Mouse (Mus musculus) Patski (cell line): ENCODE measurements around the gene Morc1. TPM values are rescaled to one million over a fixed set of nuclear protein-coding genes. Genes with fewer than 3 reads are reported as not detected.

Experiments
- ATAC-seq: fragments of 100-300 bp; one replicate; pipeline ENCODE4 v1.8.0; 2021
- CTCF ChIA-PET: fragments of 350-600 bp; sonication (Branson Sonifier 250); formaldehyde crosslinking; loops from one replicate; lab custom pipeline; 2022; ENCODE audit warnings: inconsistent platforms; lab: Charles Lee
- POLR2A ChIA-PET: fragments of 350-600 bp; sonication (Branson Sonifier 250); formaldehyde crosslinking; loops from one replicate; lab custom pipeline; 2022; ENCODE audit warnings: antibody characterized with exemption, inconsistent platforms; lab: Charles Lee
- DNase-seq: peaks from one replicate; pipeline ENCODE4 v3.0.0-alpha.2; 2011; ENCODE audit warnings: low read depth, low spot score
- H3K27me3 ChIP-seq: fragments of 371-371 bp; one replicate; pipeline ENCODE4 v1.5.1; 2021
- CTCF ChIP-seq: fragments of 100-300 bp; IDR thresholded peaks from one replicate; pipeline ENCODE4 v1.5.1; 2021
- in situ Hi-C: fragments of 300-500 bp; cut with MboI; formaldehyde crosslinking; loops from 3 replicates; pipeline ENCODE4 v1.11.1; 2018; ENCODE audit warnings: low pct_unique_long_range_greater_than_20kb, mixed read lengths
- polyA plus RNA-seq: library from polyadenylated mRNA; unstranded; gene quantifications from one replicate; pipeline ENCODE4 v1.2.3, GENCODE M21; 2021

Gene Morc1
- polyA plus RNA-seq, 1 experiment from 2014 or later = not detected

- ATAC-seq = no peak
- CTCF ChIA-PET = no interaction called here
- in situ Hi-C loops = no loop called here
- POLR2A ChIA-PET = no interaction called here
- H3K27me3 ChIP-seq = no peaks in the 10 kb centered on the region
- no peak for DNase-seq
- TF ChIP-seq CTCF = no peak
Measured at GRCm38 (mm10) chr16:48594457-48594856, 163.4 kb downstream of the Morc1 start.

- in situ Hi-C loops = no loop called here
- no peak for ATAC-seq
- CTCF ChIA-PET = no interaction called here
- DNase-seq = no peak
- H3K27me3 ChIP-seq = no peaks in the 10 kb centered on the region
- TF ChIP-seq CTCF = no peak
- POLR2A ChIA-PET = no interaction called here
Measured at GRCm38 (mm10) chr16:48595216-48595615, 164.2 kb downstream of the Morc1 start.

- peaks cover 3% of the 10 kb centered on the region for H3K27me3 ChIP-seq
- DNase-seq (no peak), ATAC-seq (no peak)
- in situ Hi-C loops = no loop called here
- ChIA-PET POLR2A (no interaction called here), CTCF (no interaction called here)
- no peak for TF ChIP-seq CTCF
Measured at GRCm38 (mm10) chr16:48603735-48604211, 172.7 kb downstream of the Morc1 start.

GRCm38 (mm10) chr16:48606476-48607038 is 175.5 kb downstream of the Morc1 start:
- no peak for DNase-seq
- H3K27me3 ChIP-seq = peaks cover 3% of the 10 kb centered on the region
- in situ Hi-C loops = no loop called here
- ChIA-PET POLR2A (interaction anchor here (0.7 kb wide), 1 partner anchor 209 kb away, joined by 4 read pairs; no protein-coding TSS in a partner anchor), CTCF (no interaction called here)
- ATAC-seq = no peak
- no peak for TF ChIP-seq CTCF

GRCm38 (mm10) chr16:48608224-48608623 is 177.2 kb downstream of the Morc1 start:
- ATAC-seq (no peak), DNase-seq (no peak)
- no peak for TF ChIP-seq CTCF
- ChIA-PET POLR2A (no interaction called here), CTCF (no interaction called here)
- in situ Hi-C loops = no loop called here
- no peaks in the 10 kb centered on the region for H3K27me3 ChIP-seq

GRCm38 (mm10) chr16:48610866-48611265 is 179.8 kb downstream of the Morc1 start:
- POLR2A ChIA-PET = no interaction called here
- no peaks in the 10 kb centered on the region for H3K27me3 ChIP-seq
- no peak for TF ChIP-seq CTCF
- in situ Hi-C loops = no loop called here
- DNase-seq = no peak
- CTCF ChIA-PET = no interaction called here
- ATAC-seq = no peak

- ChIA-PET CTCF (no interaction called here), POLR2A (no interaction called here)
- H3K27me3 ChIP-seq = no peaks in the 10 kb centered on the region
- TF ChIP-seq CTCF = no peak
- DNase-seq (no peak), ATAC-seq (no peak)
- in situ Hi-C loops = no loop called here
Measured at GRCm38 (mm10) chr16:48611436-48611835, 180.4 kb downstream of the Morc1 start.

GRCm38 (mm10) chr16:48613783-48614182 is 182.7 kb downstream of the Morc1 start:
- no peak for TF ChIP-seq CTCF
- ChIA-PET CTCF (no interaction called here), POLR2A (no interaction called here)
- in situ Hi-C loops = no loop called here
- H3K27me3 ChIP-seq = no peaks in the 10 kb centered on the region
- ATAC-seq (no peak), DNase-seq (no peak)

GRCm38 (mm10) chr16:48620510-48620909 is 189.5 kb downstream of the Morc1 start:
- H3K27me3 ChIP-seq = no peaks in the 10 kb centered on the region
- DNase-seq (no peak), ATAC-seq (no peak)
- in situ Hi-C loops = no loop called here
- POLR2A ChIA-PET = no interaction called here
- CTCF ChIA-PET = no interaction called here
- no peak for TF ChIP-seq CTCF

GRCm38 (mm10) chr16:48621019-48621418 is 190.0 kb downstream of the Morc1 start:
- in situ Hi-C loops = no loop called here
- ATAC-seq = no peak
- no peak for TF ChIP-seq CTCF
- POLR2A ChIA-PET = no interaction called here
- DNase-seq = no peak
- H3K27me3 ChIP-seq = no peaks in the 10 kb centered on the region
- CTCF ChIA-PET = no interaction called here

- CTCF ChIA-PET = no interaction called here
- ATAC-seq (no peak), DNase-seq (no peak)
- no peak for TF ChIP-seq CTCF
- no peaks in the 10 kb centered on the region for H3K27me3 ChIP-seq
- in situ Hi-C loops = no loop called here
- POLR2A ChIA-PET = no interaction called here
Measured at GRCm38 (mm10) chr16:48623447-48623846, 192.4 kb downstream of the Morc1 start.

- no peak for ATAC-seq
- no peak for DNase-seq
- CTCF ChIA-PET = no interaction called here
- no peaks in the 10 kb centered on the region for H3K27me3 ChIP-seq
- POLR2A ChIA-PET = no interaction called here
- in situ Hi-C loops = no loop called here
- TF ChIP-seq CTCF = no peak
Measured at GRCm38 (mm10) chr16:48626186-48626585, 195.1 kb downstream of the Morc1 start.
